Mouse (Mus musculus) stomach, embryonic 16.5 days (tissue): ENCODE data around the gene Atxn1. TPM values are rescaled to one million over a fixed set of nuclear protein-coding genes. Genes with fewer than 3 reads are reported as not detected.
A peak's percentile ranks its signal among the peaks of the same experiment; 100 is the strongest.

Experiments
- ATAC-seq: fragments of 200-750 bp; cut with Nextera tagmentation; 2 replicates; pipeline ENCODE4 v1.8.0; 2017; ENCODE audit warnings: moderate number of reproducible peaks, moderate TSS enrichment; ENCODE audit not compliant: insufficient read depth, low FRiP score
- H3K27ac ChIP-seq: fragments of 300-500 bp; sonication (generic); 2 replicates; pipeline ENCODE4 v1.5.1; 2014; ENCODE audit warnings: low read length
- H3K27me3 ChIP-seq: fragments of 300-500 bp; sonication (generic); 2 replicates; pipeline ENCODE4 v1.6.1; 2014; ENCODE audit warnings: low read length, control low read depth, mixed read lengths; ENCODE audit not compliant: control insufficient read depth, insufficient read depth
- H3K36me3 ChIP-seq: fragments of 300-500 bp; sonication (generic); 2 replicates; pipeline ENCODE4 v1.6.1; 2014; ENCODE audit warnings: low read length; ENCODE audit not compliant: control insufficient read depth, insufficient read depth
- H3K4me1 ChIP-seq: fragments of 300-500 bp; sonication (generic); 2 replicates; pipeline ENCODE4 v1.6.1; 2014; ENCODE audit warnings: low read length, control low read depth, mixed read lengths; ENCODE audit not compliant: control insufficient read depth, insufficient read depth
- H3K4me2 ChIP-seq: fragments of 300-500 bp; sonication (generic); 2 replicates; pipeline ENCODE4 v1.6.1; 2014; ENCODE audit warnings: low read depth, low read length, mixed read lengths
- H3K4me3 ChIP-seq: fragments of 300-500 bp; sonication (generic); replicated peaks from 2 replicates; pipeline ENCODE4 v1.5.1; 2014; ENCODE audit warnings: mild to moderate bottlenecking, low read length
- H3K9ac ChIP-seq: fragments of 300-500 bp; sonication (generic); 2 replicates; pipeline ENCODE4 v1.6.1; 2014; ENCODE audit warnings: low read length
- H3K9me3 ChIP-seq: fragments of 300-500 bp; sonication (generic); replicated peaks from 2 replicates; pipeline ENCODE4 v1.6.1; 2016; ENCODE audit warnings: low read length, control low read depth; ENCODE audit not compliant: control insufficient read depth
- WGBS: fragments of 180-500 bp; shearing (Covaris S2); extraction: QIAGEN DNeasy Blood & Tissue Kit; methylation state at CpG from one replicate; pipeline ENCODE4 v1.1.7; 2014; 5-methylcytosine and 5-hydroxymethylcytosine counted together
- polyA plus RNA-seq: library from polyadenylated mRNA; unstranded; fragments of >200 nt; fragmentation: Nextera tagmentation; extraction: Ambion mirVana; gene quantifications from 2 replicates; pipeline ENCODE4 v1.2.1, GENCODE M21; 2015

Atxn1 gene
- polyA plus RNA-seq, 1 experiment from 2014 or later, result 7.8 TPM

- H3K27ac ChIP-seq, result peak overlapping the region; percentile 51
- H3K4me2 ChIP-seq, result no peak overlapping the region
- H3K9me3 ChIP-seq, result no peaks in the 10 kb centered on the region
- H3K9ac ChIP-seq, result no peak overlapping the region
- 64% methylated on average over 3 of the region's 3 CpGs for WGBS
- H3K36me3 ChIP-seq, result no peaks in the 10 kb centered on the region
- H3K4me1 ChIP-seq, result peaks cover 6% of the 10 kb centered on the region; the same call in 1 of the 2 replicates
- no peaks in the 10 kb centered on the region for H3K27me3 ChIP-seq
- no peak overlapping the region for H3K4me3 ChIP-seq
- no peak for ATAC-seq
Measured at GRCm38 (mm10) chr13:45662216-45662615, 302.6 kb downstream of the Atxn1 start.

- Histone ChIP-seq H3K27me3 (no peaks in the 10 kb centered on the region), H3K9me3 (no peaks in the 10 kb centered on the region), H3K4me1 (peaks cover 6% of the 10 kb centered on the region; the same call in 1 of the 2 replicates), H3K27ac (peak overlapping the region; percentile 51), H3K4me3 (no peak overlapping the region), H3K9ac (no peak overlapping the region), H3K4me2 (no peak overlapping the region), H3K36me3 (no peaks in the 10 kb centered on the region)
- WGBS, result 63% methylated on average over 12 of the region's 12 CpGs
- ATAC-seq, result no peak
Measured at GRCm38 (mm10) chr13:45661283-45662185, 303.3 kb downstream of the Atxn1 start.

GRCm38 (mm10) chr13:45659813-45660212 is 305.0 kb downstream of the Atxn1 start:
- no peak overlapping the region for H3K9ac ChIP-seq
- WGBS, result 78% methylated on average over 4 of the region's 4 CpGs
- H3K4me3 ChIP-seq, result no peak overlapping the region

GRCm38 (mm10) chr13:45658343-45658742 is 306.5 kb downstream of the Atxn1 start:
- Histone ChIP-seq H3K4me2 (no peak overlapping the region), H3K36me3 (no peaks in the 10 kb centered on the region), H3K27ac (no peak overlapping the region), H3K4me1 (peaks cover 6% of the 10 kb centered on the region; the same call in 1 of the 2 replicates), H3K9me3 (no peaks in the 10 kb centered on the region), H3K4me3 (no peak overlapping the region), H3K27me3 (no peaks in the 10 kb centered on the region), H3K9ac (no peak overlapping the region)
- WGBS, result 84% methylated on average over 5 of the region's 5 CpGs
- no peak for ATAC-seq

More at GRCm38 (mm10) chr13:45659813-45660212, 305.0 kb downstream of the Atxn1 start:
- Histone ChIP-seq H3K27ac (no peak overlapping the region), H3K27me3 (no peaks in the 10 kb centered on the region), H3K36me3 (no peaks in the 10 kb centered on the region), H3K4me1 (peaks cover 6% of the 10 kb centered on the region; the same call in 1 of the 2 replicates), H3K4me2 (no peak overlapping the region), H3K9me3 (no peaks in the 10 kb centered on the region)
- ATAC-seq, result no peak

- no peak for ATAC-seq
Measured at GRCm38 (mm10) chr13:45657176-45657575, 307.6 kb downstream of the Atxn1 start.

GRCm38 (mm10) chr13:45651652-45652241 is 313.1 kb downstream of the Atxn1 start:
- Histone ChIP-seq H3K27me3 (no peaks in the 10 kb centered on the region), H3K9ac (no peak overlapping the region), H3K4me1 (peaks cover 7% of the 10 kb centered on the region), H3K4me3 (no peak overlapping the region), H3K4me2 (no peak overlapping the region), H3K36me3 (no peaks in the 10 kb centered on the region), H3K27ac (no peak overlapping the region), H3K9me3 (no peaks in the 10 kb centered on the region)
- ATAC-seq, result no peak
- 75% methylated on average over 10 of the region's 10 CpGs for WGBS

More at GRCm38 (mm10) chr13:45657176-45657575, 307.6 kb downstream of the Atxn1 start:
- no peaks in the 10 kb centered on the region for H3K36me3 ChIP-seq
- 93% methylated on average over 1 of the region's 1 CpGs for WGBS
- H3K4me1 ChIP-seq, result peaks cover under 1% of the 10 kb centered on the region; the same call in 1 of the 2 replicates
- H3K27me3 ChIP-seq, result no peaks in the 10 kb centered on the region
- no peaks in the 10 kb centered on the region for H3K9me3 ChIP-seq
- H3K9ac ChIP-seq, result no peak overlapping the region
- H3K27ac ChIP-seq, result no peak overlapping the region
- H3K4me2 ChIP-seq, result no peak overlapping the region
- H3K4me3 ChIP-seq, result no peak overlapping the region

- Histone ChIP-seq H3K27ac (peak overlapping the region; percentile 37; the same call in 1 of the 2 replicates), H3K27me3 (no peaks in the 10 kb centered on the region), H3K9ac (no peak overlapping the region), H3K9me3 (no peaks in the 10 kb centered on the region), H3K36me3 (no peaks in the 10 kb centered on the region), H3K4me2 (no peak overlapping the region), H3K4me1 (peaks cover 7% of the 10 kb centered on the region), H3K4me3 (no peak overlapping the region)
- no peak for ATAC-seq
- 56% methylated on average over 4 of the region's 4 CpGs for WGBS
Measured at GRCm38 (mm10) chr13:45649197-45649812, 315.5 kb downstream of the Atxn1 start.

- Histone ChIP-seq H3K4me2 (no peak overlapping the region), H3K27me3 (no peaks in the 10 kb centered on the region), H3K4me3 (no peak overlapping the region), H3K9me3 (no peaks in the 10 kb centered on the region), H3K27ac (no peak overlapping the region), H3K36me3 (no peaks in the 10 kb centered on the region), H3K4me1 (0 out of 2 replicates have a peak, but pooled peaks cover 3% of the 10 kb centered on the region), H3K9ac (no peak overlapping the region)
- 57% methylated on average over 6 of the region's 6 CpGs for WGBS
- no peak for ATAC-seq
Measured at GRCm38 (mm10) chr13:45643780-45644395, 320.9 kb downstream of the Atxn1 start.
